Comparison of ENCODE assay signal across 8 mouse cellular contexts in genomic region chr11:69547071-69547470, GRCm38 (mm10). TPM values are rescaled to one million over a fixed set of nuclear protein-coding genes. Genes with fewer than 3 reads are reported as not detected.
DNase-seq lines count a peak whose midpoint lies in the region; ATAC-seq lines count a peak whose summit lies in the region.

No protein-coding gene starts in this region.

- WGBS in forebrain, embryonic 13.5 days, result 2% methylated on average over 15 of the region's 15 CpGs
- 3% methylated on average over 15 of the region's 15 CpGs for WGBS in intestine, embryonic 15.5 days
- 3% methylated on average over 15 of the region's 15 CpGs for WGBS in liver, embryonic 15.5 days (ENCODE audit: insufficient replicate concordance)
- WGBS in neural tube, embryonic 15.5 days, result 2% methylated on average over 15 of the region's 15 CpGs

- ATAC-seq in forebrain, embryonic 13.5 days, result peak; percentile 34
- ATAC-seq in intestine, embryonic 15.5 days, result peak; percentile 44
- ATAC-seq in liver, embryonic 15.5 days (ENCODE audit: insufficient read depth), result no peak
- ATAC-seq in neural tube, embryonic 15.5 days (ENCODE audit: low FRiP score), result peak; percentile 25
- ATAC-seq in megakaryocyte-erythroid progenitor cell, adult 5-6 weeks (replicated peaks; ENCODE audit: low FRiP score, low TSS enrichment, poor library complexity, severe bottlenecking), result no peak

- H3K27ac ChIP-seq in forebrain, embryonic 13.5 days, result peak overlapping the region; percentile 91
- peak overlapping the region; percentile 84 for H3K27ac ChIP-seq in intestine, embryonic 15.5 days
- H3K27ac ChIP-seq in liver, embryonic 15.5 days (replicated peaks), result no peak overlapping the region
- H3K27ac ChIP-seq in neural tube, embryonic 15.5 days (replicated peaks), result peak overlapping the region; percentile 93

- H3K36me3 ChIP-seq in forebrain, embryonic 13.5 days (ENCODE audit: poor library complexity, severe bottlenecking), result no peaks in the 10 kb centered on the region
- no peaks in the 10 kb centered on the region for H3K36me3 ChIP-seq in intestine, embryonic 15.5 days
- no peaks in the 10 kb centered on the region for H3K36me3 ChIP-seq in liver, embryonic 15.5 days (replicated peaks)
- no peaks in the 10 kb centered on the region for H3K36me3 ChIP-seq in neural tube, embryonic 15.5 days

- H3K9ac ChIP-seq in forebrain, embryonic 13.5 days, result peak overlapping the region; percentile 73
- H3K9ac ChIP-seq in intestine, embryonic 15.5 days, result peak overlapping the region; percentile 52
- H3K9ac ChIP-seq in liver, embryonic 15.5 days, result peak overlapping the region; percentile 46
- H3K9ac ChIP-seq in neural tube, embryonic 15.5 days (replicated peaks), result peak overlapping the region; percentile 61

- H3K4me1 ChIP-seq in forebrain, embryonic 13.5 days, result peaks cover 73% of the 10 kb centered on the region
- H3K4me1 ChIP-seq in intestine, embryonic 15.5 days (replicated peaks), result peaks cover 27% of the 10 kb centered on the region
- peaks cover 20% of the 10 kb centered on the region for H3K4me1 ChIP-seq in liver, embryonic 15.5 days (replicated peaks)
- peaks cover 66% of the 10 kb centered on the region for H3K4me1 ChIP-seq in neural tube, embryonic 15.5 days

- H3K9me3 ChIP-seq in forebrain, embryonic 13.5 days (replicated peaks), result no peaks in the 10 kb centered on the region
- no peaks in the 10 kb centered on the region for H3K9me3 ChIP-seq in intestine, embryonic 15.5 days
- no peaks in the 10 kb centered on the region for H3K9me3 ChIP-seq in liver, embryonic 15.5 days (replicated peaks)
- no peaks in the 10 kb centered on the region for H3K9me3 ChIP-seq in neural tube, embryonic 15.5 days (replicated peaks)

- peak; percentile 39 for DNase-seq in ovary, postnatal 14 days (ENCODE audit: low spot score)
- no peak for DNase-seq in ovary, postnatal 10 days (ENCODE audit: low spot score)
- DNase-seq in adrenal gland, postnatal 10 days, result peak; percentile 65

- H3K4me3 ChIP-seq in forebrain, embryonic 13.5 days, result peak overlapping the region; percentile 47
- H3K4me3 ChIP-seq in intestine, embryonic 15.5 days (replicated peaks), result peak overlapping the region; percentile 49
- H3K4me3 ChIP-seq in liver, embryonic 15.5 days (replicated peaks), result peak overlapping the region; percentile 49
- peak overlapping the region; percentile 46 for H3K4me3 ChIP-seq in neural tube, embryonic 15.5 days (replicated peaks)

- H3K27me3 ChIP-seq in forebrain, embryonic 13.5 days, result no peaks in the 10 kb centered on the region
- H3K27me3 ChIP-seq in intestine, embryonic 15.5 days (replicated peaks), result no peaks in the 10 kb centered on the region
- peaks cover 67% of the 10 kb centered on the region for H3K27me3 ChIP-seq in liver, embryonic 15.5 days
- H3K27me3 ChIP-seq in neural tube, embryonic 15.5 days (replicated peaks), result no peaks in the 10 kb centered on the region

- H3K4me2 ChIP-seq in forebrain, embryonic 13.5 days, result peak overlapping the region; percentile 87
- H3K4me2 ChIP-seq in intestine, embryonic 15.5 days (replicated peaks), result peak overlapping the region; percentile 86
- H3K4me2 ChIP-seq in liver, embryonic 15.5 days, result peak overlapping the region; percentile 82
- H3K4me2 ChIP-seq in neural tube, embryonic 15.5 days, result peak overlapping the region; percentile 80

RNA-seq across cellular contexts. Expression of gene Dnah2, which starts 1.8 kb away (rescaled TPM):
- total RNA-seq in adrenal gland, postnatal 10 days (2021), result under 1 TPM; 0.30 TPM
- 1.7 and 2.0 TPM in 2 replicates for polyA plus RNA-seq in forebrain, embryonic 13.5 days (2015; fragmentation: Nextera tagmentation; extraction: Ambion mirVana)
- polyA plus RNA-seq in intestine, embryonic 15.5 days (2015; fragmentation: Nextera tagmentation; extraction: Ambion mirVana), result 0.77 and 0.87 TPM in 2 replicates
- 0.07 and 0.20 TPM in 2 replicates for polyA plus RNA-seq in liver, embryonic 15.5 days (2015; fragmentation: Nextera tagmentation; extraction: Ambion mirVana)
- polyA plus RNA-seq in neural tube, embryonic 15.5 days (2015; fragmentation: Nextera tagmentation; extraction: Ambion mirVana), result 3.1 and 3.5 TPM in 2 replicates
- not detected in 2 replicates for total RNA-seq in megakaryocyte-erythroid progenitor cell, adult 5-6 weeks (2014; fragmentation: Nextera tagmentation)
- total RNA-seq in megakaryocyte-erythroid progenitor cell, adult 5-6 weeks (2017), result not detected in 2 replicates

RNA-seq across cellular contexts. Expression of gene Efnb3, which starts 12.9 kb away (rescaled TPM):
- 1 to 10 TPM; 2.2 to 3.8 TPM for total RNA-seq in adrenal gland, postnatal 10 days (2021)
- 63.1 and 72.0 TPM in 2 replicates for polyA plus RNA-seq in forebrain, embryonic 13.5 days (2015; fragmentation: Nextera tagmentation; extraction: Ambion mirVana)
- 9.8 and 10.2 TPM in 2 replicates for polyA plus RNA-seq in intestine, embryonic 15.5 days (2015; fragmentation: Nextera tagmentation; extraction: Ambion mirVana)
- polyA plus RNA-seq in liver, embryonic 15.5 days (2015; fragmentation: Nextera tagmentation; extraction: Ambion mirVana), result 0.50 and 0.58 TPM in 2 replicates
- polyA plus RNA-seq in neural tube, embryonic 15.5 days (2015; fragmentation: Nextera tagmentation; extraction: Ambion mirVana), result 113 and 126 TPM in 2 replicates
- total RNA-seq in megakaryocyte-erythroid progenitor cell, adult 5-6 weeks (2014; fragmentation: Nextera tagmentation), result 1.3 and 3.0 TPM in 2 replicates
- total RNA-seq in megakaryocyte-erythroid progenitor cell, adult 5-6 weeks (2017), result 0.50 and 0.52 TPM in 2 replicates

RNA-seq across cellular contexts. Expression of gene Wrap53, which starts 33.0 kb away (rescaled TPM):
- total RNA-seq in adrenal gland, postnatal 10 days (2021), result 10 to 100 TPM in 1 of 2 experiments, 1 to 10 TPM in 1; 8.1 to 12.5 TPM
- polyA plus RNA-seq in forebrain, embryonic 13.5 days (2015; fragmentation: Nextera tagmentation; extraction: Ambion mirVana), result 32.0 and 35.1 TPM in 2 replicates
- 25.1 and 25.6 TPM in 2 replicates for polyA plus RNA-seq in intestine, embryonic 15.5 days (2015; fragmentation: Nextera tagmentation; extraction: Ambion mirVana)
- polyA plus RNA-seq in liver, embryonic 15.5 days (2015; fragmentation: Nextera tagmentation; extraction: Ambion mirVana), result 15.9 and 16.9 TPM in 2 replicates
- 18.1 and 18.8 TPM in 2 replicates for polyA plus RNA-seq in neural tube, embryonic 15.5 days (2015; fragmentation: Nextera tagmentation; extraction: Ambion mirVana)
- total RNA-seq in megakaryocyte-erythroid progenitor cell, adult 5-6 weeks (2014; fragmentation: Nextera tagmentation), result 36.5 and 51.0 TPM in 2 replicates
- 9.6 and 14.5 TPM in 2 replicates for total RNA-seq in megakaryocyte-erythroid progenitor cell, adult 5-6 weeks (2017)

RNA-seq across cellular contexts. Expression of gene Trp53, which starts 33.1 kb away (rescaled TPM):
- total RNA-seq in adrenal gland, postnatal 10 days (2021), result 10 to 100 TPM; 59.9 to 75.9 TPM
- polyA plus RNA-seq in forebrain, embryonic 13.5 days (2015; fragmentation: Nextera tagmentation; extraction: Ambion mirVana), result 119 and 129 TPM in 2 replicates
- polyA plus RNA-seq in intestine, embryonic 15.5 days (2015; fragmentation: Nextera tagmentation; extraction: Ambion mirVana), result 140 and 143 TPM in 2 replicates
- 62.4 and 63.8 TPM in 2 replicates for polyA plus RNA-seq in liver, embryonic 15.5 days (2015; fragmentation: Nextera tagmentation; extraction: Ambion mirVana)
- 51.8 and 85.1 TPM in 2 replicates for polyA plus RNA-seq in neural tube, embryonic 15.5 days (2015; fragmentation: Nextera tagmentation; extraction: Ambion mirVana)
- 286 and 348 TPM in 2 replicates for total RNA-seq in megakaryocyte-erythroid progenitor cell, adult 5-6 weeks (2014; fragmentation: Nextera tagmentation)
- total RNA-seq in megakaryocyte-erythroid progenitor cell, adult 5-6 weeks (2017), result 59.0 and 109 TPM in 2 replicates

RNA-seq across cellular contexts. Expression of gene Atp1b2, which starts 58.7 kb away (rescaled TPM):
- 10 to 100 TPM; 38.6 to 52.9 TPM for total RNA-seq in adrenal gland, postnatal 10 days (2021)
- 12.7 and 14.0 TPM in 2 replicates for polyA plus RNA-seq in forebrain, embryonic 13.5 days (2015; fragmentation: Nextera tagmentation; extraction: Ambion mirVana)
- polyA plus RNA-seq in intestine, embryonic 15.5 days (2015; fragmentation: Nextera tagmentation; extraction: Ambion mirVana), result 5.8 and 6.8 TPM in 2 replicates
- polyA plus RNA-seq in liver, embryonic 15.5 days (2015; fragmentation: Nextera tagmentation; extraction: Ambion mirVana), result 14.1 and 14.7 TPM in 2 replicates
- 76.7 and 77.0 TPM in 2 replicates for polyA plus RNA-seq in neural tube, embryonic 15.5 days (2015; fragmentation: Nextera tagmentation; extraction: Ambion mirVana)
- 291 and 408 TPM in 2 replicates for total RNA-seq in megakaryocyte-erythroid progenitor cell, adult 5-6 weeks (2014; fragmentation: Nextera tagmentation)
- 32.8 and 68.9 TPM in 2 replicates for total RNA-seq in megakaryocyte-erythroid progenitor cell, adult 5-6 weeks (2017)

Comparison
In these comparisons a context has a peak if more than half of its experiments do, and no peak if none do; other contexts are left out.
1. ATAC-seq: peak in forebrain, embryonic 13.5 days (single experiment), intestine, embryonic 15.5 days (single experiment) and neural tube, embryonic 15.5 days (single experiment); none in liver, embryonic 15.5 days (single experiment) and megakaryocyte-erythroid progenitor cell, adult 5-6 weeks (single experiment).
2. Peak in every context shown above with its lines, with median percentiles within 50 percentile points of each other: H3K4me2 ChIP-seq, H3K4me3 ChIP-seq and H3K9ac ChIP-seq.